Mouse (Mus musculus) olfactory bulb, adult 2 months (tissue): ENCODE results near the gene Zfp672.
"Not testable (repeated sequence)": the region's sequence is repeated elsewhere in the genome, so short reads cannot be mapped to it uniquely, and the experiment has no call there.

Source experiments
- CTCF ChIP-seq: fragments of 200-500 bp; IDR thresholded peaks from 2 replicates; pipeline ENCODE4 v1.5.1; 2012; ENCODE audit warnings: low read depth, mild to moderate bottlenecking, low read length, moderate library complexity; ENCODE audit not compliant: insufficient read depth
- POLR2A ChIP-seq: fragments of 200-500 bp; IDR thresholded peaks from 2 replicates; pipeline ENCODE4 v1.6.1; 2012; ENCODE audit warnings: mild to moderate bottlenecking, low read depth, low read length, moderate library complexity; ENCODE audit not compliant: insufficient read depth

DNA sequence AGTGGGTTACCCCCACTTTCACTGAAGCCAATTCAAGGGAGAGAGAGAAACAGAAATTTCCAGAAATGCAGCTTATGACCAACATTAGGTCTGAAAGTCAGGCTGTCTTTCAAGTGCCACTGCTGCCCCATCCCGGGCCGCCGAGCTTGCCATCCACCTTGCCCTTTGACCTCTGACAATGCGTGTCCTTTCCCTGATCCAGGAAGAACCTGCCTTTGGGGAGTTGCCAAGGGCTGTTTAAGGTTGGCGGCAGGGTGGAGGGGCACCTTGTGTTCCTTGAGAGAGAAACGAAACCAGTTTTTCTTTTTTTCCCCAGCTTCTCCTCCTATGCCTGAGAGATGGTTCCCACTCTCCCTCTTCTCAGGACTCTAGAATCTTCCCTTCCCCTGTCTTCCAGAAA lies 32.4 kb upstream of the Zfp672 start:
- not testable (repeated sequence) for TF ChIP-seq CTCF, POLR2A
